Mouse (Mus musculus): ENCODE data around the gene Repin1.
A peak's percentile ranks its signal among the peaks of the same experiment; 100 is the strongest.
"Not testable (repeated sequence)": the region's sequence is repeated elsewhere in the genome, so short reads cannot be mapped to it uniquely, and the experiment has no call there.

The Repin1 gene

GRCm38 (mm10) chr6:48581257-48581656, 12.4 kb upstream of the Repin1 start:
- no peak for DNase-seq

- no peak for DNase-seq
Measured at GRCm38 (mm10) chr6:48582037-48582436, 11.6 kb upstream of the Repin1 start.

GRCm38 (mm10) chr6:48589194-48589750, 4.4 kb upstream of the Repin1 start, which contains the start of gene Gm45021:
Gm45021 (plus strand) TSS chr6:48589610.
- DNase-seq, result no peak

- DNase-seq, result no peak
Measured at GRCm38 (mm10) chr6:48591221-48591845, 2.4 kb upstream of the Repin1 start.

GRCm38 (mm10) chr6:48591871-48592270, 1.8 kb upstream of the Repin1 start:
- DNase-seq, result no peak

GRCm38 (mm10) chr6:48594043-48594738, 508 bp downstream of the Repin1 start:
- DNase-seq, result peak; percentile 24

GRCm38 (mm10) chr6:48595278-48595677, 1.6 kb downstream of the Repin1 start:
- DNase-seq, result no peak

- DNase-seq, result no peak
Measured at GRCm38 (mm10) chr6:48596545-48597232, 3.0 kb downstream of the Repin1 start.

GRCm38 (mm10) chr6:48597233-48597625, 3.5 kb downstream of the Repin1 start:
- DNase-seq, result no peak

GRCm38 (mm10) chr6:48600594-48600993, 6.9 kb downstream of the Repin1 start:
- DNase-seq, result no peak

- peak; percentile 94 for DNase-seq
Measured at GRCm38 (mm10) chr6:48601271-48602079, 7.8 kb downstream of the Repin1 start, which contains the start of gene Zfp775. Zfp775 (plus strand) TSS chr6:48602063.

- DNase-seq, result peak; percentile 37
Measured at GRCm38 (mm10) chr6:48602080-48602741, 8.5 kb downstream of the Repin1 start.

GRCm38 (mm10) chr6:48608124-48608523, 14.4 kb downstream of the Repin1 start:
- no peak for DNase-seq

- DNase-seq, result peak; percentile 11
Measured at GRCm38 (mm10) chr6:48609512-48609911, 15.8 kb downstream of the Repin1 start.

GRCm38 (mm10) chr6:48610657-48611056, 17.0 kb downstream of the Repin1 start:
- no peak for DNase-seq

GRCm38 (mm10) chr6:48613464-48613863, 19.8 kb downstream of the Repin1 start:
- no peak for DNase-seq

GRCm38 (mm10) chr6:48614756-48615155, 21.1 kb downstream of the Repin1 start:
- no peak for DNase-seq

GRCm38 (mm10) chr6:48620031-48620430, 26.3 kb downstream of the Repin1 start:
- DNase-seq, result no peak

GRCm38 (mm10) chr6:48622186-48622843, 28.6 kb downstream of the Repin1 start:
- DNase-seq, result not testable (repeated sequence)

GRCm38 (mm10) chr6:48623460-48623859, 29.8 kb downstream of the Repin1 start:
- DNase-seq, result no peak

- DNase-seq, result no peak
Measured at GRCm38 (mm10) chr6:48626464-48626863, 32.8 kb downstream of the Repin1 start, which contains the start of gene AI854703. AI854703 (plus strand) TSS chr6:48626764.

Data from liver (tissue).